ENCODE assay signal across 18 mouse cellular contexts in the genomic region with DNA sequence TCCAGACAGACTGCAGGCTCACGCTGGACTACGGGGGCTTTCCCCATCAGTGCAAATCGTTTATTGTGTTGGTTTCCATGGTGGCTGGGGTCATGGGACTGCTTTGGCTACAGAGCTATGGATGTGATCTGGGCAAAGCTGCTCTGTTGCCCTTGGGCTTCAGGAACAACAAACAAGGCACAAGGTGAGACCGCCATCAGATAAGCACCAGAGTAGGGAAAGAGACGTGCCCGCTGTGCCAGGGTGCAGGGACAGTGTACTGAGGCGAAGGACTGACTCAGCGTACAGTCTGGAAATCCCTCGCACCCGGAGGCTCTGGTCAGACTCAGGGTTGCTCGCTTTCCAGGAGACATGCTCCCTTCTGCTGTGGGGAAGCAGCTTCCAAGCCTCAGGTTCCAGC. TPM values are rescaled to one million over a fixed set of nuclear protein-coding genes. Genes with fewer than 3 reads are reported as not detected.
"Had no signal": no experiment of that assay in that cellular context is flagged by ENCODE, and none has a peak within 500 bp of the region (broad histone marks: within the 10 kb centered on the region; RNA-seq: fewer than 3 reads in every experiment).

No protein-coding gene starts in this region.

- H3K27ac ChIP-seq: hindbrain, postnatal 0 days; layer of hippocampus, adult 2 months; limb, embryonic 12.5 days; liver, embryonic 14.5 days; macrophage; midbrain, embryonic 15.5 days; neural tube, embryonic 13.5 days had no signal

- H3K9me3 ChIP-seq: limb, embryonic 12.5 days; megakaryocyte, embryonic 14.5 days; midbrain, embryonic 15.5 days; neural tube, embryonic 13.5 days had no signal

- ATAC-seq: hindbrain, postnatal 0 days; midbrain, embryonic 15.5 days had no signal

- H3K9ac ChIP-seq: liver, embryonic 14.5 days; midbrain, embryonic 15.5 days; neural tube, embryonic 13.5 days had no signal

- H3K4me3 ChIP-seq: layer of hippocampus, adult 2 months; limb, embryonic 12.5 days; megakaryocyte, embryonic 14.5 days; midbrain, embryonic 15.5 days; neural tube, embryonic 13.5 days had no signal

- H3K4me2 ChIP-seq: limb, embryonic 12.5 days; midbrain, embryonic 11.5 days; midbrain, embryonic 15.5 days; neural tube, embryonic 13.5 days had no signal

- H3K27me3 ChIP-seq: midbrain, embryonic 15.5 days; neural tube, embryonic 13.5 days had no signal

- DNase-seq: kidney, postnatal 4 days; liver; lung, adult 2 months; lung, postnatal 14 days; retina, postnatal 1 day; right cerebral cortex, postnatal 4 days; spleen, adult 18-20 months; thymus, adult 2 months; thymus, postnatal 25 days had no signal

- H3K4me1 ChIP-seq: limb, embryonic 12.5 days; midbrain, embryonic 15.5 days; neural tube, embryonic 13.5 days had no signal

RNA-seq across cellular contexts. Expression of gene Arhgdig, which starts 5.1 kb away (rescaled TPM):
- polyA plus RNA-seq: macrophage had no signal

RNA-seq across cellular contexts. Expression of gene Pdia2, which starts 13.8 kb away (rescaled TPM):
- polyA plus RNA-seq: macrophage; neural tube, embryonic 13.5 days; thymus, adult 2 months had no signal
